Mouse (Mus musculus): Measurements from ENCODE around the gene Rassf5.

DNA sequence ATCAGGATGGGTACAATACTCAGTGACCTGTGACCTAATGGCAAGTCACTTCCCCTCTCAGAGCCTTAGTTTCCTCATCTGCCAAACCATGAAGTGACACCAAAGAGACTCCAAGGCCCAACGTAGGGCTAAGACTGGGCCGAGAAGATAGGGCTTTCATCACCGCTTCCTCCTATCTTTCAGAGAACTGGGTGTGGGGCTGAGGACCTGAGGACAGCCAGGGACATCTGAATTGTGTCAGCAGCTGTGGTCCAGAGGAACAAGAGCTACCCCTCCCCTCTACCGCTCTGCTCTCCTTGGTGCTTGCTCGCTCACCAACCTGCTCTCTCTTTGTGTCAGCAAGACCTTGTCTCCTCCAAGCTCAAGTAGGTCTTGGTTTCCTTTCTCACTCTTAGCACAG is 56.4 kb downstream of the Rassf5 start:
- TF ChIP-seq CTCF (IDR thresholded peaks at IDR 0.05; ENCODE audit: borderline replicate concordance, control insufficient read depth, extremely low read depth, insufficient read depth, low read length, poor library complexity) (no peak), POLR2A (IDR thresholded peaks at IDR 0.05; ENCODE audit: control insufficient read depth, extremely low read depth, insufficient read depth, low read length, poor library complexity) (no peak)
